Mouse (Mus musculus) midbrain, embryonic 11.5 days (tissue): ENCODE data around the gene A830005F24Rik. TPM values are rescaled to one million over a fixed set of nuclear protein-coding genes. Genes with fewer than 3 reads are reported as not detected.
A peak's percentile ranks its signal among the peaks of the same experiment; 100 is the strongest.

ENCODE experiments used
- ATAC-seq: fragments of 200-750 bp; cut with Nextera tagmentation; 2 replicates; pipeline ENCODE4 v1.8.0; 2017; ENCODE audit warnings: moderate TSS enrichment, moderate library complexity; ENCODE audit not compliant: low FRiP score
- DNase-seq: peaks from one replicate; pipeline ENCODE4 v3.0.0; 2015; ENCODE audit warnings: low spot score; ENCODE audit errors: missing footprints
- H3K27ac ChIP-seq: fragments of 300-500 bp; sonication (generic); 2 replicates; pipeline ENCODE4 v1.5.1; 2014; ENCODE audit warnings: low read depth, low read length
- H3K27me3 ChIP-seq: fragments of 300-500 bp; sonication (generic); 2 replicates; pipeline ENCODE4 v1.6.1; 2014; ENCODE audit warnings: mild to moderate bottlenecking, low read length, moderate library complexity, mixed read lengths; ENCODE audit not compliant: control insufficient read depth, insufficient read depth
- H3K36me3 ChIP-seq: fragments of 300-500 bp; sonication (generic); 2 replicates; pipeline ENCODE4 v1.6.1; 2014; ENCODE audit warnings: mild to moderate bottlenecking, low read length, moderate library complexity, mixed read lengths; ENCODE audit not compliant: control insufficient read depth, insufficient read depth
- H3K4me1 ChIP-seq: fragments of 300-500 bp; sonication (generic); 2 replicates; pipeline ENCODE4 v1.6.1; 2014; ENCODE audit warnings: low read length; ENCODE audit not compliant: control insufficient read depth, insufficient read depth
- H3K4me2 ChIP-seq: fragments of 300-500 bp; sonication (generic); 2 replicates; pipeline ENCODE4 v1.6.1; 2014; ENCODE audit warnings: mild to moderate bottlenecking, moderate library complexity
- H3K4me3 ChIP-seq: fragments of 300-500 bp; sonication (generic); 2 replicates; pipeline ENCODE4 v1.5.1; 2014; ENCODE audit warnings: low read depth, low read length
- H3K9ac ChIP-seq: fragments of 300-500 bp; sonication (generic); 2 replicates; pipeline ENCODE4 v1.6.1; 2014; ENCODE audit warnings: low read length
- H3K9me3 ChIP-seq: fragments of 300-500 bp; sonication (generic); 2 replicates; pipeline ENCODE4 v1.6.1; 2016; ENCODE audit warnings: low read length; ENCODE audit not compliant: control insufficient read depth
- WGBS: fragments of 180-500 bp; shearing (Covaris S2); extraction: QIAGEN DNeasy Blood & Tissue Kit; methylation state at CpG from one replicate; pipeline ENCODE4 v1.1.7; 2014; 5-methylcytosine and 5-hydroxymethylcytosine counted together
- microRNA counts: library from miRNA; unstranded; fragments of <30 nt; microRNA quantifications from one replicate; lab custom pipeline; 2015
- microRNA-seq: library from miRNA; unstranded; fragments of <30 nt; microRNA quantifications from one replicate; pipeline ENCODE4, GENCODE M21; 2017
- polyA plus RNA-seq: library from polyadenylated mRNA; unstranded; fragments of >200 nt; fragmentation: Nextera tagmentation; extraction: Ambion mirVana; gene quantifications from 2 replicates; pipeline ENCODE4 v1.2.1, GENCODE M21; 2014

Gene A830005F24Rik
- polyA plus RNA-seq, 1 experiment from 2014 or later: 2.9 TPM

GRCm38 (mm10) chr13:48552181-48553090 lies 39.1 kb downstream of the A830005F24Rik start:
- Histone ChIP-seq H3K9me3 (no peaks in the 10 kb centered on the region), H3K36me3 (no peaks in the 10 kb centered on the region), H3K4me1 (no peaks in the 10 kb centered on the region), H3K27me3 (no peaks in the 10 kb centered on the region), H3K4me3 (no peak overlapping the region), H3K27ac (no peak overlapping the region), H3K4me2 (no peak overlapping the region), H3K9ac (no peak overlapping the region)
- no peak for ATAC-seq
- no peak for DNase-seq
- 85% methylated on average over 21 of the region's 21 CpGs for WGBS

GRCm38 (mm10) chr13:48553511-48553910 lies 40.1 kb downstream of the A830005F24Rik start:
- DNase-seq: no peak
- Histone ChIP-seq H3K27ac (no peak overlapping the region), H3K9me3 (no peaks in the 10 kb centered on the region), H3K9ac (no peak overlapping the region), H3K4me2 (no peak overlapping the region), H3K36me3 (no peaks in the 10 kb centered on the region), H3K4me1 (no peaks in the 10 kb centered on the region), H3K4me3 (no peak overlapping the region), H3K27me3 (no peaks in the 10 kb centered on the region)
- WGBS: 87% methylated on average over 5 of the region's 5 CpGs
- ATAC-seq: no peak

- Histone ChIP-seq H3K4me3 (no peak overlapping the region), H3K9me3 (no peaks in the 10 kb centered on the region)
- WGBS: 80% methylated on average over 1 of the region's 1 CpGs
These were observed 41.2 kb downstream of the A830005F24Rik start for GRCm38 (mm10) chr13:48554552-48554951.

GRCm38 (mm10) chr13:48555976-48556375 lies 42.6 kb downstream of the A830005F24Rik start:
- no peak for ATAC-seq
- no peak overlapping the region for H3K9ac ChIP-seq
- 95% methylated on average over 1 of the region's 1 CpGs for WGBS
- no peak overlapping the region for H3K4me3 ChIP-seq
- no peaks in the 10 kb centered on the region for H3K27me3 ChIP-seq
- H3K36me3 ChIP-seq: no peaks in the 10 kb centered on the region
- no peaks in the 10 kb centered on the region for H3K4me1 ChIP-seq
- no peak overlapping the region for H3K27ac ChIP-seq
- H3K9me3 ChIP-seq: no peaks in the 10 kb centered on the region
- H3K4me2 ChIP-seq: no peak overlapping the region
- no peak for DNase-seq

More at GRCm38 (mm10) chr13:48554552-48554951, 41.2 kb downstream of the A830005F24Rik start:
- Histone ChIP-seq H3K9ac (no peak overlapping the region), H3K27me3 (no peaks in the 10 kb centered on the region), H3K36me3 (no peaks in the 10 kb centered on the region), H3K4me1 (no peaks in the 10 kb centered on the region), H3K4me2 (no peak overlapping the region), H3K27ac (no peak overlapping the region)
- ATAC-seq (no peak), DNase-seq (no peak)

GRCm38 (mm10) chr13:48561481-48561880 lies 48.1 kb downstream of the A830005F24Rik start:
- Histone ChIP-seq H3K9me3 (no peaks in the 10 kb centered on the region), H3K4me1 (0 out of 2 replicates have a peak, but pooled peaks cover 3% of the 10 kb centered on the region), H3K9ac (no peak overlapping the region), H3K4me3 (no peak overlapping the region), H3K27ac (no peak overlapping the region), H3K36me3 (no peaks in the 10 kb centered on the region), H3K4me2 (no peak overlapping the region), H3K27me3 (no peaks in the 10 kb centered on the region)
- WGBS: 89% methylated on average over 2 of the region's 2 CpGs
- ATAC-seq: no peak
- DNase-seq: no peak

GRCm38 (mm10) chr13:48562336-48562735 lies 49.0 kb downstream of the A830005F24Rik start:
- no peak for ATAC-seq
- no peaks in the 10 kb centered on the region for H3K27me3 ChIP-seq
- 91% methylated on average over 5 of the region's 5 CpGs for WGBS

More at GRCm38 (mm10) chr13:48562336-48562735, 49.0 kb downstream of the A830005F24Rik start:
- Histone ChIP-seq H3K4me3 (no peak overlapping the region), H3K36me3 (no peaks in the 10 kb centered on the region), H3K9ac (no peak overlapping the region), H3K27ac (no peak overlapping the region), H3K4me2 (no peak overlapping the region), H3K9me3 (no peaks in the 10 kb centered on the region), H3K4me1 (0 out of 2 replicates have a peak, but pooled peaks cover 3% of the 10 kb centered on the region)
- no peak for DNase-seq

MicroRNAs within 50 kb of the gene (microRNA counts, 519-probe panel; counts per million panel counts)
- microRNA mmu-let-7a (lab: Ali Mortazavi, UCI) (6,617 counts per million, percentile 87 among the panel's probes with 10 or more counts), microRNA mmu-let-7d (lab: Ali Mortazavi, UCI) (5,374 counts per million, percentile 67 among the panel's probes with 10 or more counts), microRNA mmu-let-7f (lab: Ali Mortazavi, UCI) (5,130 counts per million, percentile 58 among the panel's probes with 10 or more counts)

Small RNA genes within 50 kb of the gene (microRNA-seq; reads per million reads assigned to microRNA genes)
- gene Gm24111: not detected
- gene Mirlet7a-1: 46.6 reads per million, percentile 45 among the genes with 10 or more reads in this experiment
- 1,610 reads per million, percentile 82 among the genes with 10 or more reads in this experiment for gene Mirlet7d
- not detected for gene Mirlet7f-1

Other genes with a start within 250 kb of the A830005F24Rik start
- gene Zfp169, start 119 bp upstream of the A830005F24Rik start, polyA plus RNA-seq: 8.5 and 9.0 TPM in 2 replicates
- gene Ptpdc1, start 112.1 kb downstream of the A830005F24Rik start, polyA plus RNA-seq: 17.2 and 17.8 TPM in 2 replicates
- 0.19 and 0.46 TPM in 2 replicates for gene Barx1, start 149.4 kb downstream of the A830005F24Rik start, polyA plus RNA-seq